Mouse (Mus musculus) hindlimb bud, embryonic 11.5 days (tissue): ENCODE results near the gene Fam110c.
A peak's percentile ranks its signal among the peaks of the same experiment; 100 is the strongest.
"Not testable (repeated sequence)": the region's sequence is repeated elsewhere in the genome, so short reads cannot be mapped to it uniquely, and the experiment has no call there.

Experiments used
- DNase-seq: peaks from one replicate; pipeline ENCODE4 v3.0.0-alpha.2; 2012; ENCODE audit warnings: low read depth, low spot score; ENCODE audit errors: extremely low spot score

Gene Fam110c

GRCm38 (mm10) chr12:31073412-31074354, at the start of gene Fam110c:
Gene Fam110c (plus strand): TSS chr12:31073861.
- DNase-seq, result no peak

- DNase-seq, result peak; percentile 92
Measured at GRCm38 (mm10) chr12:31026423-31026822, 47.2 kb upstream of the Fam110c start.

GRCm38 (mm10) chr12:31052066-31052465, 21.6 kb upstream of the Fam110c start:
- DNase-seq, result no peak

- no peak for DNase-seq
Measured at GRCm38 (mm10) chr12:31056291-31056864, 17.3 kb upstream of the Fam110c start.

GRCm38 (mm10) chr12:31059393-31059853, 14.2 kb upstream of the Fam110c start:
- no peak for DNase-seq

GRCm38 (mm10) chr12:31060245-31060644, 13.4 kb upstream of the Fam110c start:
- no peak for DNase-seq

GRCm38 (mm10) chr12:31071222-31071621, 2.4 kb upstream of the Fam110c start:
- no peak for DNase-seq

- not testable (repeated sequence) for DNase-seq
Measured at GRCm38 (mm10) chr12:31074355-31074786, 710 bp downstream of the Fam110c start.

- DNase-seq, result peak; percentile 33
Measured at GRCm38 (mm10) chr12:31074839-31075538, 1.3 kb downstream of the Fam110c start.

GRCm38 (mm10) chr12:31077020-31077419, 3.4 kb downstream of the Fam110c start:
- DNase-seq, result no peak

GRCm38 (mm10) chr12:31078030-31078429, 4.4 kb downstream of the Fam110c start:
- no peak for DNase-seq

GRCm38 (mm10) chr12:31080352-31080751, 6.7 kb downstream of the Fam110c start:
- no peak for DNase-seq

- no peak for DNase-seq
Measured at GRCm38 (mm10) chr12:31080890-31081554, 7.4 kb downstream of the Fam110c start.

GRCm38 (mm10) chr12:31083007-31083406, 9.3 kb downstream of the Fam110c start:
- no peak for DNase-seq

- DNase-seq, result no peak
Measured at GRCm38 (mm10) chr12:31083407-31083806, 9.7 kb downstream of the Fam110c start.

GRCm38 (mm10) chr12:31087060-31087459, 13.4 kb downstream of the Fam110c start:
- no peak for DNase-seq

GRCm38 (mm10) chr12:31090401-31090800, 16.7 kb downstream of the Fam110c start:
- DNase-seq, result no peak

GRCm38 (mm10) chr12:31090882-31091640, 17.4 kb downstream of the Fam110c start:
- no peak for DNase-seq

GRCm38 (mm10) chr12:31092481-31092880, 18.8 kb downstream of the Fam110c start:
- DNase-seq, result no peak

- no peak for DNase-seq
Measured at GRCm38 (mm10) chr12:31097185-31097584, 23.5 kb downstream of the Fam110c start.
